Mouse (Mus musculus) c-Kit-positive CD71-negative TER-119-negative erythroid progenitor cells, embryonic 14.5 days (primary cell): ENCODE measurements around the gene Sema5b.

Experiments used
- DNase-seq: peaks from one replicate; pipeline ENCODE4 v3.0.0-alpha.2; 2013; ENCODE audit warnings: low read depth

Gene Sema5b

DNA sequence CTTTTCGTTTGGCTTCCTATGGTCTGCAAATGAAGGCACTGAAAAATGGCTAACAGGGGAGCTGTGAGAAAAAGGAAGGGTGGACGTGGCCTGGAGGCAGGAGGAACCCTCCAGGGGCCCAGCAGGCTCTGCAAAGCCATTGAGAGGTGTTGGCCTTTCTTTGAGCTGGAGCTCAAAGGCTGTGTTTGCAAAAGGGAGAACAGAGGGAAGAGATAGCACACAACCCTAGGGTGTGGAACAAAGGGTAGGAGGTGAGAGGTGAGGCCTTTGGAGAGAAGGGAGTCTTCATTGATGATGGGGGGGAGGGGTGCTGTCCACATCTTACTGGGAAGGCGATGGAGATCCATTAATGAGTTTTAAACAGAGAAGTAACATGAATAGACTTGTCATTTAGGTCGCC is 94.0 kb downstream of the Sema5b start:
- no peak for DNase-seq

DNA sequence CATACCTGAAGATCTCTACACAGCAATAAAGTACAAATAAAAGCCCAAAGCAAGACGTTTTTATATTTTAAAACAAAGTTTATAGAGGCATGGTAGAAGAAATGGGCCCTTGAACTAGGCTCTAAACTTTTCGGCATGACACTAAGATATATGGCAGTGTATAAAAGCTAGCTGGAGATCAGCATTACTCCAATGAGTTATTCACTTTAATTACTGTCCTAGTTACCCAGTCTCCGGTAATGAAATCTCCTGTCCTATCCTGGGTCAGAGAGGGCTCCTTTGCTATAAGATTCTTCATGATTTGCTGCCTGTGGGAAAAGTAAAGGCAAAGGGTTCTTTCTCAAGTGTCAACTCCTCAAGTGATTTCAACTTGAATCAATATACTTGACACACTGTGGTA is 98.6 kb downstream of the Sema5b start:
- DNase-seq = no peak

DNA sequence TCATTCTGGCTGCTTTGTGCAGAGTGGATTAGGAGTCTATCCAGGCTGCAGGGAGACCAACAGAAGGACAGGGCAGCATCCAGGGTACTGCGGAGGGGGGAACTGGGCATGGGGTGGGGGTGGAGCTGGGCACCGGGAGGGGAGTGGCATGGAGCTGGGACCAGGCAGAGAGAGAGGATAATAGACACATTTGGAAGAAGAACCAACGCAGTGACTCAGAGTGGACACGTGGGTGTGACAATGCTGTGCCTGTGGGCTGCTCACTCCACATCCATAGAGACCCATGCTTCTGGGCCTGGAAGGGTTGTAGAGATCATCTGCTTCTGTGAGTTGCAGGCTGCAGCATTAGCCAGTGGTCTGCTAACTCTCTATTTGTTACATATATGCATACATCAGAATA is 107.9 kb downstream of the Sema5b start:
- no peak for DNase-seq

DNA sequence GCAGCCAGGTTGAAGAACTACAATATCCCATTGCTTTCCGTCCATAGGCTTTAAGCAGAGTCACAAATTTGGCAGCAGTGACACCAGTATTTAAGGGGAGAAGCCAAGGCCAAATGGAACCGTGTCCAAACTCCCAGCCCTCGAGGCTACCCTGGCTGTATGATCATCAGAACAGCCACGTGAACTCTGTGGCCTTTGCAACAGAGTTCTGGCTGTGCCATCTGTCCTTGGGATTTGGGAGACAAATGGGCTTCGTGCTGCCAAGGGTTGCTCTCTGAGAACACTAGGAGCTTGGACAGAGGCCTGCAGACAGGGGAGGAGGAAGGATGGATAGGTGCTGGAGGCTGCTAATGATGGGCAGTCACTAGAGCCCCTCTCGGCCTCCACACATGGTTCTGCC is 111.3 kb downstream of the Sema5b start:
- DNase-seq = no peak

DNA sequence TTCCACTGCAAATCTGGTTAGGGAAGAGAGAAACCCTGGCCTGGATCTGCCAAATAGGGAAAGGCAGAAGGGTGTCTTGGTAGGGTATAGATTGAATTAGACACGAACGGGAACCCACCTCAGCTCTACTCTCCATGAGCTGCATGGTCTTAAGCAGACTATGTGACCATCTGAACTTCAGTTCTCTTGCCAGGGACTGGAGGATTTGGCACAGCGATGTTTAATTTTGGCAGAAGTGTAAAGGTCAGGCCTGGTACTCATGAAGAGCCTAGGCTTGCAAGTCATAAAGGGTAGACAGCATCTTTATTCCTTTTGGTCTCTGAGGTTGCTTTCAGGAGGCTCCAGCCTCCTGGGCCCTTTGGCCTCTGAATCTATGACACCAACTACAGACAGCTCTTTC is 111.8 kb downstream of the Sema5b start:
- DNase-seq = no peak

GRCm38 (mm10) chr16:35653951-35654350 is 113.0 kb downstream of the Sema5b start:
- DNase-seq = no peak

DNA sequence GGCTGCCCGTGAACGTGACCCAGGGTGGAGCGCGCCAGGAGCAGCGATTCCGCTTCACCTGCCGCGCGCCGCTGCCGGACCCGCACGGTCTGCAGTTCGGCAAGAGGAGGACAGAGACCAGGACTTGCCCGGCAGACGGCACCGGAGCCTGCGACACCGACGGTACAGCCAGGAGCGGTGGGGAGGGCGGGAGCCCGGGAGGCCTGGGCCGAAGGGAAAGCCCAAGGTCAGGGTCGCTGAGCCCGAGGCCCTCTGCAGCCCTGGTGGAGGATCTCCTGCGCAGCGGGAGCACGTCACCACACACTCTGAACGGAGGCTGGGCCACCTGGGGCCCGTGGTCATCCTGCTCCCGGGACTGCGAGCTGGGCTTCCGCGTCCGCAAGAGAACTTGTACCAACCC is 119.3 kb downstream of the Sema5b start:
- DNase-seq = no peak

- no peak for DNase-seq
Observed at GRCm38 (mm10) chr16:35663831-35664414, 123.0 kb downstream of the Sema5b start.

GRCm38 (mm10) chr16:35664847-35665246 is 123.9 kb downstream of the Sema5b start:
- DNase-seq = no peak

DNA sequence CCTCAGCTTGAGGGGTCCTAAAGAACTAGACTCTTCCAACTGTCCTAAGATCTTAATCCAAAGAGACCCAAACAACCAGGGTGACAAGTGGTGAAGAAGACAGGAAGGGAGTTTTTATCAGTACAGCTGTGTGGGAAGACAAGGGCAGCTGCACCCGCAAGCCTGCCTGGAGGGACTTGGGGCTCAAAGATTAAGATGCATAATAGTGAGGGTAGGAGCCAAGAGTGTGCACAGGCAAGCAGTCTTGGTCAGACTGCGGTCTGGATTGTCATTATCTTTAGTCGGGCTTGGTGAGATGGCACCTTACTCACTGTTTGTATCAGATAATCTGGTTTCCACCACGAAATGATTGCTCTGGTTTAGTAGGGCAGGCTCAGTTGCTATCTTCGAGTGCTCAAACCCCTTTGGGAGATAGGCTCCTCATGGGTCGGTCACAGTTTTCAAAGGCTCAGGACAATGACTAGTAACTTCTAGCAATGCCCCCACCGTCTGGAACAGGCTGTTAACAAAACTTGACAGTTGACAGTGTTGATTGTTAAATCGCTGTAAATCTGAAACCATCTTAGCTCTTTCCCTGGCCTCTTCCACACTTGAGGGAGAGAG is 136.7 kb downstream of the Sema5b start:
- peak; percentile 18 for DNase-seq

GRCm38 (mm10) chr16:35678476-35678875 is 137.5 kb downstream of the Sema5b start:
- DNase-seq = peak; percentile 14

DNA sequence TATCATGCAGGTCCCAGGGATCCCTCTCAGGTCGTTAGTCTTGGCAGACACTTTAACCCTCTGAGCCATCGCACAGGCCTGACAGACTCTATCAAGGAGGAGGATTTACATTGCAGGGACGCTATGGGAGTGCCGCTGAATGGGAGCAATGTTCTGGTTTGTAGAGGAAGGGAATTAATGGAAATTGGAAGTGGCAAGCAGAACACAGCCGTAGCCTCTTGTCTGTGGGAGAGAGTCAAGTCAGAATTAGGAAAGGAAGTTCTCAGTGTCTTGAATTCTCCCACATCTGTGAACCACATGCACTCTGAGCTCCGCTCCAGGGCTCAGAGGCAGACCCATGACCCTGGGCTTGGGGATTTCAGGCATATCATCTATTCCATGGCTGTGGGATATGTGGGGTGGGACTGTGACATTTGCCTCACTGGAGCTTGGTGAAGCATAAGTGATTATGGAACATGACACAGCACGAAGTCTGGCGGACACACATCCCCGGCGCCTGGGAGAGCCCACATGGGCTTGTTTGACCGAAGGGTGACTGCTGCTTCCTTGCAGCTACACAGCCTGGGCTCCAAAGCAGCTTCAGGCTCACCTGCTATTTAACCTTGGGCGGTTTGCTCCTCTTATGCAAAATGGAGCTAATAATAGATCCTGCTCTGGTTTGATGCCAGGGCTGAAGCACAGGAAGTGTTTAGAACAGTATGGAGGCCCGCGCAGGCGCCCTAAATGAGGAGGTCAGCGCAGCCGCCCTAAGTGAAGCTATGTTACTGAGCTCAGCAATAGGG is 140.6 kb downstream of the Sema5b start:
- no peak for DNase-seq

GRCm38 (mm10) chr16:35685027-35685426 is 144.1 kb downstream of the Sema5b start:
- no peak for DNase-seq

DNA sequence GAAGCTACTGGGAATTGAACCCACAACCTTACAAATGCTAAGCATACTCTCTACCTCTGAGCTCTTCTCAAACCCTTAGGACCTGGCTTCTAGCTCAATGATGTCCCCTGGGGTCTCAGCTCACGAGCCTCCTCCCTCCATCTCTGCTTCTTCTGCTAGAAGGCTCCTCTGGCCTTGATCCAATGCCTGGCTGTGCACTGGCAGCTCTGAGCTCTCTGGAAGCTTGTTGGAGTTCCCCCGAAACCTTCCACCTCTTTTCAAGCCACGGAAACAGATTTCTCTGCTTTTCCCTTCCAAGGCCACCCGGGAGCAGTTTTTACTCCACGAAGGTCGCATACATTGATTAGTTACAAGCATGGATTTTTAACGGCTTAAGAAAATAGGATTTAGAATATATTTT is 145.5 kb downstream of the Sema5b start:
- no peak for DNase-seq

DNA sequence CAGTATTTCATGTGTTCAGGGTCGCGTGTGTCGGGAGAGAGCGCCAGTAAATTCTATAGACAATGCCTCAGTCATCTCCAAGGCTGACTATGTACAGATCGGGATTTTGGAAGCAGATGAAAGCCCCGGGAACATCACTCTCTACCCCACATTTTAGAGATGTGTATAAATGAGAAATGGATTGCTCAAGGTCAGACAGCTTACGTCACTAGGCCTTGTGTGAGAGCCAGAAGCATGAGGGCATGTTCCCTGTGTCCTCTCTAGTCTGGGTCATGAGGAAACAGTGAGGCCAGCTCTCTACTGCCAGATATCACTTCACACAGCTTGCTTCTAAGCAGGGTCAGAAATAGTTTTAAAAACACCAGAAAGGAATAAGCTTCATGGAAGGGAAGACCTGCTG is 150.7 kb downstream of the Sema5b start:
- DNase-seq = no peak

DNA sequence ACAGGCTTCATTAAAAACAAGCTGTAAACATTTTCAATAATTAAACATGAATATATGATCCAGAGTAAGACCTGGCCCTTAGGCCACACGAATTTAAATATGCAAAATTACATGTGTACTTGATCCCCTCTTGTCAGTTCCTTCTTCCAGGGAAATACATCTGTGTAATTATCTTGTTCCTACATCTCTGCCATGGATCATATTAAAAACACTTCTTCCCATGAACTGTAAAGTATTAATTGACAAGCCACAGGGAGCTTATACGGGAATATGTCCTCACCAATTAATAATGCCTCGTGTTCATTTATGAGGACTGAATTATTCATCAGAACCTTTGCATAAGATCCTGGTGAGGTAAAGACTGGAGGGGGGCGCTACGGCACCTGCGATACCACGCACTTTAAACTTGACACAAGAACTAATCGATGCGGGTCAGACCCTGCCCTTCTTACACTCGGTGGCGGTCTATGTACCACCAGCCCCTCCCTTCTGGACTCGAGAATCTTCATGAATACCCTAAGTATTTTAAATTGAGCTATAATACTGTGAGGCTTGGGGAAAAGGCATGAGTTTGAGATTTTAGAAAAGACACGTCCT is 153.4 kb downstream of the Sema5b start:
- no peak for DNase-seq

- no peak for DNase-seq
Observed at GRCm38 (mm10) chr16:35696103-35696502, 155.2 kb downstream of the Sema5b start.

DNA sequence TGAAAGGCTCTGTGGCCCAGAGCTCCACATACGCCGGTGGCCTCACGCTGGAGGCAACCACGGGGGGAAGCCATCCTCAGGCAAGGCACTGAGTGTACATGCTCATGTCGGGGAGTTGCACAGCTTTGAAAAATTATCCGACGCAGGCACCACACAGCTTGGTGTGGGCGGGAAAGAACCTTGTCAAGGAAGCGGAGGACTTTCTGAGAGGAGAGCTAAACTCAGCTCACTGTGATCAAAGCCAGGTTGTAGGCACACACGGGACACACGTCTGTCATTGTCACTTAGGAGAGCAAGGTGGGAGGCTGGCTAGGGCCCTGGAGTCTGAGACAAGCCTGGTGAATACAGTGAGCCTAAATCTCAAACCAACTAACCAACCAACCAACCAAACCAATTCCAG is 160.9 kb downstream of the Sema5b start:
- DNase-seq = no peak

GRCm38 (mm10) chr16:35703763-35704679 is 163.1 kb downstream of the Sema5b start:
- no peak for DNase-seq

GRCm38 (mm10) chr16:35704796-35705195 is 163.9 kb downstream of the Sema5b start:
- no peak for DNase-seq

DNA sequence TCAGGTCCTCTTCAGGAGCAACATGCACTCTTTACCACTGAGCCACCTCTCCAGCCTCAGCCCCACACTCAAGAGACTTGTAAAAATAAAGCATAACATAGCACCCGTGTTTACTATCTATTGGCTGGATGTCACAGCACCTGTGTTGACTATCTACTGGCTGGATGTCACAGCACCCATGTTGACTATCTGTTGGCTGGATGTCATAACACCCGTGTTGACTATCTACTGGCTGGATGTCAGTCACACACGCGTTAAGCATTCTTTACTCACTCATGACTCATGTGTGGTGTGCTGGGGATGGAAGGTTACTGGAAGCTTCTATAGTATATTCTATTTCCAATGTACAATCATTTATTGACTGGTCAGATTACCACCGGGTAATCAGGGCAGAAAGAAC is 166.1 kb downstream of the Sema5b start:
- DNase-seq = no peak

DNA sequence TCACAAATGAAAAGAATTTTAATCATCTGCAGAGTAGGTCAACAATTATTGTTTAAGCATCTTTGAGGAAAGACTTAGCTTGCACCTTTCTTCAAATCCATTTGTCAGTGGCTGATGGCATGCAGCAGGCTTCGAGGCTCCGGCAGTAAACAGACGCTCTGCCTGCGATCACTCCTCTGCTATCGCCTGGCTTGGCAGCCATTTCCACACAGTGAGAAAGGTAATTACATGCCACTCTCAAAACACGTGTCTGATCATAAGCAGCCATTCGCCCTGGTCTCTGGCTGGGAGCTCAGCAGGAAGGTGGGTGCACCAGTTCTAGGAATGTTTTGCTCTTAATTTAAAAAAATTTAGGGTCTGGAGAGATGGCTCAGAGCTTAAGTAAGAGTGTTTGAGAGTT is 170.1 kb downstream of the Sema5b start:
- DNase-seq = no peak
